Mouse (Mus musculus) frontal cortex, postnatal 25 days (tissue): ENCODE results near the gene Rgl1.

ENCODE experiments used
- DNase-seq, 2 experiments: peaks; one replicate each; pipeline ENCODE4 v3.0.0; 2022; ENCODE audit warnings: low spot score in 2 of 2

The Rgl1 gene

DNA sequence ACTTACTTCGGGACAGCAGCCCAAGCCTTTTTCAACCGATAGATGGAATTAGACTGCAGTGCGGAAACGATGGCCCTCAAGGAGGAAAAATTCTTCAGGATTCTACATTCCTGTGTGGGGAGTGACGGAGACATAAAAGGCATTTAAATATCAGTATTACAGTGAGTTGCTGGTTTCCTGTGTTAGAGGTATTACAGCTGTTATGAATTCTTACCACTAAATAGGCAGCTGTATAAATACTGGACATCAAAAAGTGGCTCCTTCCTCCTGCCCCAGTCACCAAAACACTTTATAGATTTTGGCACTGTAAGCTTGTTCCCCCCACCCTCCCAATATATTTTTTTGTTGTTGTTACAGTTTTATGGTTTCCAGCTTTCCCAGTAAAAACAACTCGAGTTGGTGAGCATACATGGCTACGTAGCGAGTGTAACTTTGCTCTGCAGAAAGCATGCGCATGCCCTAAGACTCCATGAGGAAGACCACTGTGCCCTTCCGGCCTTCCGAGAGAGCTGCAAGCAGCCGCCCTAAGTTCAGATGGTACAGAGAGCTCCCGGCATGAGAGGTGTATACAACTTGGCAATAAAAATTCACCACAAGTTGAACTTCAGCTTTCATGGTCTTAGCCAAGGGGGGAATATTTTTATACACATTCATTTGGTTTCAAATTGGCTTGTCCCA lies 217.0 kb downstream of the Rgl1 start:
- DNase-seq = no peak

- no peak for DNase-seq
Measured at GRCm38 (mm10) chr1:152543449-152544159, 222.5 kb downstream of the Rgl1 start.

GRCm38 (mm10) chr1:152542747-152543378 lies 223.3 kb downstream of the Rgl1 start:
- no peak for DNase-seq

DNA sequence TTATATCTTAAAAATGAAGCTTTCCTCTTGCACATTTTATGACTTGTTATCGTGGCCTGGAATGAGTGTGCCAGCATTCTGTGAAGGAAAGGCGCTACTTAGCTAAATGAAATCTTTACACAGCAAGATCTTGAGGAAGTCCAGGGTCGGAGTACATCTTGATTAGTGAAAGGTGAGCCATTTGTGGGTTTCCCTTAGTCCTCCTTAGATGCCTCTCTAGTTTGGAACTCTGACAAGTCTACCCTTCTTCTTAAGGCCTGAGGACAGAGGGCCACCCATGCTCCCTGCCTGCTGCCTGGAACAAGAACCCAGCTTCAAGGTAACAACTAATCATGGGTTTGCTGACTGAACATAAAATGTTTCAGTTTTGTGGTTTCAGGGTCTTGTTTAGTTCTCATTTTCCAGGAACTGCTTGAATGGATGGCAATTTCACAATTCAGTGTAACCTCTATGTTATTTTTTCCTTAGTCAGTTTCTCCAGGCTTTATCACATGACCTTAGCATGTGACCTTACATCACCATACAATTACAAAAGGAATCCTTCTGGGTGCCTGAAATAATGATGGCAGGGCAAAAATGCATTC lies 225.8 kb downstream of the Rgl1 start:
- DNase-seq = no peak

GRCm38 (mm10) chr1:152538817-152539216 lies 227.3 kb downstream of the Rgl1 start:
- no peak for DNase-seq

GRCm38 (mm10) chr1:152537186-152537585 lies 229.0 kb downstream of the Rgl1 start:
- no peak for DNase-seq

DNA sequence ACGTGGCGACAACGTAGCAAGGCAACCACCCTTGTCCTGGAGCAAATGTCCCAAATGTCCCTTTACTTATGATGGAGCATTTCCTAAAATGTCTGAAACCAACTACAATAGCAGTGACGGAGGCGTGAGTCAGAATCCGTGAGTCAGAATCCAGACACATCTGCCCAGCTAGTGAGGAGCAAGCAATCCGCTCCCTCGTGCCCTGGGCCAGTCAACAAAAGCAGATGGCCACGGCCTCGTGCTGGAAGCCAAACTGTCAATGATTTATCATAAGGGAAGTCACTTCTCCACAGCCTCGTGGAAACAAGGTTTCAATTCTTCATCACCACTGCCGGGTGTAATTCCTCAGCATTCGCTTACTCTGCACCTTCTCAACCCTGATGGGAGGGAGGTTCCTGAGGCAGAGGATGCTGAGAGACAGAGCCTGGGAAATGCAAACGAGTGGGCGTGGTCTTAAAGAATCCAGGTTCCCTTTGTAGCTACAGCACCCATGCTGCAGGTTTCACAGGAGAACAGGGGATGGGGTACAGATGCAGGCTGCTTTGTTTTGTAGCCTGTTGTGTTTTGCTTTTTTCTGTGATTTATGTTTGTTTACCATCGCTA lies 229.6 kb downstream of the Rgl1 start:
- DNase-seq = no peak

GRCm38 (mm10) chr1:152534531-152534930 lies 231.6 kb downstream of the Rgl1 start:
- no peak for DNase-seq

- DNase-seq = no peak
Measured at GRCm38 (mm10) chr1:152531498-152531897, 234.7 kb downstream of the Rgl1 start.

GRCm38 (mm10) chr1:152528778-152529177 lies 237.4 kb downstream of the Rgl1 start:
- no peak for DNase-seq

DNA sequence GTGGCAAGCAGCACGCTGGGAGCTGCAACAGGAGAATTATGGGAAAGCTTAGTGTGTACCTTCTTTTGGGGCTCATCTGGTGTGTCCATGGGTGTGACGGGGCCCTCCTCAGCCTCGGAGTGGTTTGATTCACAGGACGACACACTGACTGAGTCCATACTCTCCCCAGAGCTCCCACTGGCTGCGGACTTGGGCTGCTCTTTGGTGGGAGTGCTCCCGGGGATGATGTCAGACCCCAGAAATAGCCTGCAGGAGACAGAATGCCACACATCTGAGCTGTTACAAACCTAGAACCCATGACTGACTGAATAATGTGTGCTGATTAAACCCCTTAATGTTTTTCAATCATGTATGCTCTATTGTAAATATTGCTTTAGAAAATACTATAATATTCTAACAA lies 237.9 kb downstream of the Rgl1 start:
- no peak for DNase-seq

GRCm38 (mm10) chr1:152526154-152526553 lies 240.0 kb downstream of the Rgl1 start:
- no peak for DNase-seq

- peak; percentile 45 to 63 for DNase-seq
Measured at GRCm38 (mm10) chr1:152524987-152525648, 241.0 kb downstream of the Rgl1 start.

- peak; percentile 37 to 46 for DNase-seq
Measured at GRCm38 (mm10) chr1:152524098-152524892, 241.9 kb downstream of the Rgl1 start.

- no peak for DNase-seq
Measured at GRCm38 (mm10) chr1:152523292-152523691, 242.9 kb downstream of the Rgl1 start.

GRCm38 (mm10) chr1:152522226-152522625 lies 243.9 kb downstream of the Rgl1 start:
- DNase-seq = peak; percentile 38

- peak; percentile 41 to 46 for DNase-seq
Measured at GRCm38 (mm10) chr1:152520798-152521575, 245.2 kb downstream of the Rgl1 start.

GRCm38 (mm10) chr1:152518971-152519370 lies 247.2 kb downstream of the Rgl1 start:
- DNase-seq = no peak

DNA sequence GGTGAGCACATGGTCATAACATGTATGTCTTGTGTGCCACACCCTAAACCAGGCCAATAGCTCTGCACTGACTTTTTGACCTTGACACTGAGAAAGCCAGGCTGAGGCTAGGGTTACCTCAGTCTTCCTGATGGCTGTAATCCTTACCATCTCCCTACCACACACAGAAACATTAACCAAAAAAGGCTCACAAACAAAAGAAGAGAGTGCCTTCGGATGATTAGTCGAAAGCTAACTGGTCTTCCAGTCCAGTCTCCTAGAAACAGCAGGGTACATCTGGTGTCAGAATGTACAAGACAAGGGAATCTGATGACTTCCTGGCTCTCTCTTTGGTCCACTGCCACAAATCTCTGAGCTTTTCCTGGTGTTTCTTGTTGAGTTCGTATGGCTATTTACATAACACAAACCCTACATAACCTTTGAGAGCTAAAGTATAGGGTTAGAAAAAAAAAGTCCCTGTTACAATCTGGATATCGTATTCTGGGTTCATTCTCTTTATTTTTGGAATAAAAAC lies 249.0 kb downstream of the Rgl1 start:
- DNase-seq = no peak

DNA sequence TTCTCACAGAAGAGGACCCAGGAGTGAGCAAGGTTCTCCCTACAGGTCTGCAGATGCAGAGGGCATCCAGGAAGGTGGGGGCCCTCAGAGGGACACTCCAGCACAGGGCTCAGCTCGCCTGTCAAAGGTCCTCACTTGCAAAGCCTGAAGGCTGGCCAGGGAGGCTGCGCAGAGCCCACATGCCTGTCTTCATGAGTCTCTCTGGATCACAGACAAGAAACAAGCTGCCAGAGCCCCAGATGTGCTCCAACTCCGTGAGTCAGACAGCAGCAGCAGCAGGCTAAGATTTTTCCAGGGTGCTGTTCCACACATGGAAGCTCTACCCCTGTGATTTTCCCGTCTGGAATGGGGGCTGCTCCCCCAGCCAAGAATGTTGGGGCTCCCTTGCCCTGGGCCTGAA lies 251.9 kb downstream of the Rgl1 start:
- DNase-seq = no peak
